Mouse (Mus musculus): ENCODE data around the gene Gata5. TPM values are rescaled to one million over a fixed set of nuclear protein-coding genes. Genes with fewer than 3 reads are reported as not detected.

Gene Gata5
- polyA plus RNA-seq, 1 experiment from 2014 or later, result not detected

DNA sequence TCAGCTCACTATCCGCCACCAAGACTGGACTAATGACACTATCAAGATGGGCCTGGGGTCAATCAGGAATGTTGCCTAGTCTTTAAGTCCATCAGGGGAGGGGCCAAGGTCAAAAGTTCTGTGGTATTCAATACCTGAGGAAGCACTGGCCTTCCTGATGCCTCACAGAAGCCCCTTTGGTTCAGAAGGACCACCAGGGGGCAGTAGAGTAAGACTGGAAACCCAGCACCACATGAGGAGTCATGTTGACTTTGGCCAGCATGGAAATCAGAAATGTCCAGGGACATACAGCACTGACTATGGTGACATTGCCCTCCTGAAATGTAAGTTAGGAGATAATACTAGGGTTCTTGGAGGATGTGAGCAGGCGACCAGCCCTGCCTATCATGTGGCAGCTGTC lies 16.2 kb upstream of the Gata5 start:
- Histone ChIP-seq H3K4me1 (ENCODE audit: control insufficient read depth, insufficient read depth, low read depth, low read length) (no peaks in the 10 kb centered on the region), H3K4me3 (ENCODE audit: low read length) (no peak overlapping the region), H3K27me3 (replicated peaks; ENCODE audit: control insufficient read depth, insufficient read depth, low read length) (no peaks in the 10 kb centered on the region), H3K9me3 (ENCODE audit: control insufficient read depth, low read length) (no peaks in the 10 kb centered on the region), H3K27ac (ENCODE audit: low read depth, low read length) (no peak overlapping the region), H3K9ac (ENCODE audit: low read depth, low read length) (no peak overlapping the region), H3K36me3 (ENCODE audit: control insufficient read depth, insufficient read depth, low read length) (no peaks in the 10 kb centered on the region), H3K4me2 (ENCODE audit: low read length) (no peak overlapping the region)
- no peak for ATAC-seq
- 54% methylated on average over 2 of the region's 2 CpGs for WGBS

DNA sequence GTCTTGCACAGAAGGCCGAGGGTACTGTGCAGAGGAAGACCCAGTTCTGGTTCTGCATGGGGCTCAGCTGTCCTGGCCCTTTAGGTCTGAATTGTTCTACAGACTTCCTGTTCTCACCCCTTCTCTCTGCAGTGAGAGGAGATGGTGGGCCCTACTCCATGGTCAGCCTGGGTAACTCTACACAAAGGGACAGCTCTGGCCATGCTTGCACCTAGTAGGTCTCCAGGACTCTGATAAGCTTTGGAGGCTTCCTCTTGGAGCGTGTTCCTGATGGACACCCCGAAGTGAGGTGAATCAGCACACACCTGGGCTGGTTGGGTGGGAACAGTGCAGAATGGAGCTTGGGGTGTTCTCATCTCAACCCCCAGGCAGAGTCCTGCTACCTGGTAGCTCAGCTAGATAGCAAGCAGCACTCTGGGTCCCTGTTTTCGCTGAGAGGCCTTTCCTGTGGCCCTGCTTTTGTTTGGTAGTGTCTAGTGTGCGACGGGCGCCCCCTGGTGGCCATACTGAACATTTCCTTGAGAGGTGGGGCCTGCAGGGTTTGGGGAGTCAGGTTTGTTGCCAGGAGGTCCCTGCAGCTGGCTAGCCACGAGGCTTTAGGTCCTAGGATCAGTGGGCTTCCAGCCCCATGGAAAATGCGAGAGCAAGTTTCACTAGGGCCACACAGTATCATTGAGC lies 12.5 kb upstream of the Gata5 start:
- no peaks in the 10 kb centered on the region for H3K9me3 ChIP-seq (ENCODE audit: control insufficient read depth, low read length)
- no peak overlapping the region for H3K4me3 ChIP-seq (ENCODE audit: low read length)
- H3K27ac ChIP-seq (ENCODE audit: low read depth, low read length), result no peak overlapping the region
- H3K4me2 ChIP-seq (ENCODE audit: low read length), result no peak overlapping the region
- 30% methylated on average over 9 of the region's 9 CpGs for WGBS
- H3K4me1 ChIP-seq (ENCODE audit: control insufficient read depth, insufficient read depth, low read depth, low read length), result no peaks in the 10 kb centered on the region
- ATAC-seq, result peak; percentile 63
- no peaks in the 10 kb centered on the region for H3K36me3 ChIP-seq (ENCODE audit: control insufficient read depth, insufficient read depth, low read length)
- H3K27me3 ChIP-seq (replicated peaks; ENCODE audit: control insufficient read depth, insufficient read depth, low read length), result no peaks in the 10 kb centered on the region
- H3K9ac ChIP-seq (ENCODE audit: low read depth, low read length), result peak overlapping the region; percentile 41; the same call in 1 of the 2 replicates

DNA sequence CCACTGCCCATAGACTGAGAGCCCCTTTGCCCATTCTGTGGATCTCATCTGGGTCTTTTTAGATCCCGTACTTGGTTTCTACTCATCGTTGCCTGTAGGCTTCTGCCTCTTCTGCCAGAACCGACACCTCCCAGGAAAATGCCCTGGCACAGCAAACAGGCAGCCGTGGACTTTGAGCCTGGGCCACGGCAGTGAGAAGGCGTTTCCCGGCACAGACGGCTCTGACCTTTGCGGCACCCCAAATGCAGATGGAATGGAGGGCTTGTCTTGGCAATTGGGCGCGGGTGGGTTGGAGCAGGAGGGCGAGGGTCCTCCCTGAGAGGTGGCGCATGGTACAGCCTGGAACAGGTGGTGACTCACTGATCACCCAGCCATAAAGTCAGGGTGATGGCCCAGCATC lies 8.6 kb upstream of the Gata5 start:
- Histone ChIP-seq H3K27me3 (replicated peaks; ENCODE audit: control insufficient read depth, insufficient read depth, low read length) (no peaks in the 10 kb centered on the region), H3K9ac (ENCODE audit: low read depth, low read length) (no peak overlapping the region), H3K4me2 (ENCODE audit: low read length) (no peak overlapping the region), H3K4me3 (ENCODE audit: low read length) (no peak overlapping the region), H3K4me1 (ENCODE audit: control insufficient read depth, insufficient read depth, low read depth, low read length) (no peaks in the 10 kb centered on the region), H3K9me3 (ENCODE audit: control insufficient read depth, low read length) (no peaks in the 10 kb centered on the region), H3K27ac (ENCODE audit: low read depth, low read length) (no peak overlapping the region), H3K36me3 (ENCODE audit: control insufficient read depth, insufficient read depth, low read length) (no peaks in the 10 kb centered on the region)
- 83% methylated on average over 13 of the region's 13 CpGs for WGBS
- no peak for ATAC-seq

DNA sequence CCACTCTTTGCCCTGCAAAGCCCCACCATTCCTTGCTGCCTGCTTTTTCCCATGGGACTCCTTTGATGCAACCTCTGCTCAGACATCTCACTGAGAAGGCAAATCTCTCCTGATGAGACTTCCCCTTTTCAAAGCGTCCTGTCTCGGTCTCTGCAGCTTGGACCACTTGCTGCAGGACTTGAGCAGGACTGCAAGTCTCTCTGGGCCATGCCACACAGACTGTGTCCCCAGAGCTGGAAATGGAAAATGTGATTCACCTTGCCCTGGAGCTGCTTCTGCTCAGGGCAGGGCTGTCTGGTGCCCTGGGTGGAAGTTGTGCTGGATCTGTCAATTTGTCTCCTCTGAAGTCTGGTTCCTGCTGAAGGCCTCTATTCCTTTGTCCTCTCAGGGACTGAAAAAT lies 7.7 kb upstream of the Gata5 start:
- Histone ChIP-seq H3K4me1 (ENCODE audit: control insufficient read depth, insufficient read depth, low read depth, low read length) (no peaks in the 10 kb centered on the region), H3K4me3 (ENCODE audit: low read length) (no peak overlapping the region), H3K9ac (ENCODE audit: low read depth, low read length) (no peak overlapping the region), H3K4me2 (ENCODE audit: low read length) (no peak overlapping the region), H3K27me3 (replicated peaks; ENCODE audit: control insufficient read depth, insufficient read depth, low read length) (no peaks in the 10 kb centered on the region; the same call in 1 of the 2 replicates), H3K36me3 (ENCODE audit: control insufficient read depth, insufficient read depth, low read length) (no peaks in the 10 kb centered on the region), H3K27ac (ENCODE audit: low read depth, low read length) (no peak overlapping the region), H3K9me3 (ENCODE audit: control insufficient read depth, low read length) (no peaks in the 10 kb centered on the region)
- no peak for ATAC-seq
- WGBS, result 53% methylated on average over 2 of the region's 2 CpGs

GRCm38 (mm10) chr2:180341229-180341628 lies 6.7 kb upstream of the Gata5 start:
- Histone ChIP-seq H3K36me3 (ENCODE audit: control insufficient read depth, insufficient read depth, low read length) (no peaks in the 10 kb centered on the region), H3K4me2 (ENCODE audit: low read length) (no peak overlapping the region), H3K27ac (ENCODE audit: low read depth, low read length) (no peak overlapping the region), H3K9ac (ENCODE audit: low read depth, low read length) (no peak overlapping the region), H3K27me3 (replicated peaks; ENCODE audit: control insufficient read depth, insufficient read depth, low read length) (peaks cover 5% of the 10 kb centered on the region), H3K4me1 (ENCODE audit: control insufficient read depth, insufficient read depth, low read depth, low read length) (no peaks in the 10 kb centered on the region), H3K4me3 (ENCODE audit: low read length) (no peak overlapping the region), H3K9me3 (ENCODE audit: control insufficient read depth, low read length) (no peaks in the 10 kb centered on the region)
- WGBS, result 74% methylated on average over 8 of the region's 8 CpGs
- ATAC-seq, result no peak

GRCm38 (mm10) chr2:180339886-180340285 lies 5.4 kb upstream of the Gata5 start:
- 75% methylated on average over 11 of the region's 11 CpGs for WGBS
- Histone ChIP-seq H3K36me3 (ENCODE audit: control insufficient read depth, insufficient read depth, low read length) (no peaks in the 10 kb centered on the region), H3K9ac (ENCODE audit: low read depth, low read length) (no peak overlapping the region), H3K27ac (ENCODE audit: low read depth, low read length) (no peak overlapping the region), H3K4me3 (ENCODE audit: low read length) (no peak overlapping the region), H3K4me1 (ENCODE audit: control insufficient read depth, insufficient read depth, low read depth, low read length) (no peaks in the 10 kb centered on the region), H3K4me2 (ENCODE audit: low read length) (no peak overlapping the region), H3K27me3 (replicated peaks; ENCODE audit: control insufficient read depth, insufficient read depth, low read length) (peaks cover 16% of the 10 kb centered on the region), H3K9me3 (ENCODE audit: control insufficient read depth, low read length) (no peaks in the 10 kb centered on the region)
- ATAC-seq, result no peak

GRCm38 (mm10) chr2:180333778-180334550 lies 535 bp downstream of the Gata5 start:
- Histone ChIP-seq H3K4me1 (ENCODE audit: control insufficient read depth, insufficient read depth, low read depth, low read length) (peaks cover 13% of the 10 kb centered on the region), H3K27me3 (replicated peaks; ENCODE audit: control insufficient read depth, insufficient read depth, low read length) (peaks cover 45% of the 10 kb centered on the region), H3K4me2 (ENCODE audit: low read length) (peak overlapping the region; percentile 55), H3K36me3 (ENCODE audit: control insufficient read depth, insufficient read depth, low read length) (no peaks in the 10 kb centered on the region), H3K9ac (ENCODE audit: low read depth, low read length) (peak overlapping the region; percentile 41), H3K9me3 (ENCODE audit: control insufficient read depth, low read length) (no peaks in the 10 kb centered on the region), H3K27ac (ENCODE audit: low read depth, low read length) (no peak overlapping the region), H3K4me3 (ENCODE audit: low read length) (peak overlapping the region; percentile 32)
- under 1% methylated on average over 55 of the region's 69 CpGs for WGBS
- ATAC-seq, result no peak

DNA sequence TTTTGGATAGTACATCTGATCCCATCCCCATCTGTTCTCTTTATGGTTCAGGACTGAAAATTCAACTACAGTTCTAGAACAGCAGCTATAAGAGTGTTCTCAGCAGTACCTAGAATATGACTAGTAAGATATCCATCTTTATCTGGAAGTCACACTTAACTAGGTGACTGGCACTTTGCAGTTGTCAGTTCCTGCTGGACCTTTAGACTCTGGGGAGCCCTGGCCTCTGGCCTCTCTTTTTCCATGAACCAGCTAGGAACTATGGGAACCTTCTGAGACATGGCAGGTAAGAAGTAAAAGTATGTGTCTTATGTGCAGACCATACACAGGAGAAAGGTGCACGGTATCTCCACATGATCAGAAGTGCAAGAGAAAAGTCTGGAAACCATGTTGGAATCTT lies 5.0 kb downstream of the Gata5 start:
- Histone ChIP-seq H3K4me1 (ENCODE audit: control insufficient read depth, insufficient read depth, low read depth, low read length) (peaks cover 9% of the 10 kb centered on the region), H3K4me3 (ENCODE audit: low read length) (no peak overlapping the region), H3K4me2 (ENCODE audit: low read length) (no peak overlapping the region), H3K27me3 (replicated peaks; ENCODE audit: control insufficient read depth, insufficient read depth, low read length) (peaks cover 25% of the 10 kb centered on the region), H3K27ac (ENCODE audit: low read depth, low read length) (no peak overlapping the region), H3K9me3 (ENCODE audit: control insufficient read depth, low read length) (no peaks in the 10 kb centered on the region), H3K9ac (ENCODE audit: low read depth, low read length) (no peak overlapping the region), H3K36me3 (ENCODE audit: control insufficient read depth, insufficient read depth, low read length) (no peaks in the 10 kb centered on the region)
- WGBS, result 100% methylated on average over 1 of the region's 1 CpGs
- no peak for ATAC-seq

GRCm38 (mm10) chr2:180322674-180323355 lies 11.7 kb downstream of the Gata5 start:
- 34% methylated on average over 13 of the region's 14 CpGs for WGBS
- H3K27me3 ChIP-seq (replicated peaks; ENCODE audit: control insufficient read depth, insufficient read depth, low read length), result no peaks in the 10 kb centered on the region

More at GRCm38 (mm10) chr2:180322674-180323355, 11.7 kb downstream of the Gata5 start:
- Histone ChIP-seq H3K27ac (ENCODE audit: low read depth, low read length) (no peak overlapping the region), H3K36me3 (ENCODE audit: control insufficient read depth, insufficient read depth, low read length) (no peaks in the 10 kb centered on the region), H3K4me2 (ENCODE audit: low read length) (no peak overlapping the region), H3K4me3 (ENCODE audit: low read length) (no peak overlapping the region), H3K4me1 (ENCODE audit: control insufficient read depth, insufficient read depth, low read depth, low read length) (no peaks in the 10 kb centered on the region), H3K9ac (ENCODE audit: low read depth, low read length) (no peak overlapping the region), H3K9me3 (ENCODE audit: control insufficient read depth, low read length) (no peaks in the 10 kb centered on the region)
- ATAC-seq, result no peak

Measured in hindbrain, embryonic 16.5 days (tissue).